Mouse (Mus musculus): ENCODE measurements around the gene Ccr10.

DNA sequence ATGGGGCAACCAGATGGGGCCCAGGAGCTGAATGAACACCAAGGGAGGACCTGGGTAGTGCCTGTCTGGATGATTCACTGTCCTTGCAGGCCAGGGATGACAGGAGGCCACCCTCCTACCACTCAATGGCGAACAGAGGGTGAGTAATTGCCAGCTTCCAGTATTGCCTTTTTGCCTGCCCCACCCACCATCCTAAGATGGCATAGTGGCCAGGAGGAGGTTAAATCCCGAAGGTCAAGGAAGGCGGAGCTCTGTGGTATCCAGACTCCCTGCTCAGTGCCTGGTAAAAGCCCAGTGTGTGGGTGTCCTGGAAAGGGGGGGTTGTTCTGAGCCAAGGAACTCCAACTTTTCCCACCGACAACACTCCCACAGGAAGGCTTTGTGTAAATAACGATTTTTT is 12.9 kb downstream of the Ccr10 start:
- TF ChIP-seq CTCF (conservative IDR thresholded peaks at IDR 0.05; ENCODE audit: low read length) (no peak), NANOG (IDR thresholded peaks at IDR 0.05; ENCODE audit: borderline replicate concordance, low read length) (no peak)

Measured in E14TG2a.4 (cell line).